Mouse (Mus musculus) erythroblast, embryonic 14.5 days (primary cell): ENCODE measurements around the gene Psmb7.

Experiments
- GATA1 ChIP-seq: IDR thresholded peaks from 2 replicates; pipeline ENCODE4 v1.6.1; 2012; ENCODE audit warnings: low read length, inconsistent platforms, mixed read lengths
- TAL1 ChIP-seq: IDR thresholded peaks from 3 replicates; pipeline ENCODE4 v1.6.1; 2012; ENCODE audit warnings: low read length, inconsistent platforms, mixed read lengths

DNA sequence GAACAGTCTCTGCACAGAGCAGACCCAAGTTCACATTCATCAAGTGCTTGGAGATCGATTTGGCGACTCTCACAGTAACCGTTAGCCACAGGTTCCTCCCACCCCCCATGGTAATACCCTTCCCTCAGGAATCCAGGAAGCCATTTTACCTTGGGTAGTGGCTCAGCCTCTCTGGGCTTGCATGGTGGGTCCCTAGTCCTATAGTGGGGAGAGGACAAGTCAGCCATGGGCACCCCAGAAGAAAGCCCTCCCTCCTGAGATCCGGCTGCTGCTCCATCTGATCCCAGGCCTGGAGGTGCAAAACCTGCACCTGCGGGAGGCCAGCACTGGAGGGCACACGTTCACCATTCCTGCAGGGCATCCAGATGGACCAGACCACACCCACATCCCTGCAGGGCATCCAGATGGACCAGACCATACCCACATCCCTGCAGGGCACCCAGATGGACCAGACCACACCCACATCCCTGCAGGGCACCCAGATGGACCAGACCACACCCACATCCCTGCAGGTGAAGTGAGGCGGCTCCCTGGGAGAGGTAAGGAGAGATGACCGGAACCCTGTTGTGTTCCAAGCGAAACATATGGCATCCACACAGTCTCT, 31.6 kb upstream of the Psmb7 start:
- TF ChIP-seq TAL1 (no peak), GATA1 (no peak)
